Mouse (Mus musculus) spleen, postnatal 4 days (tissue): ENCODE data around the gene Myl7.

Source experiments
- DNase-seq, 2 experiments: peaks; one replicate each; pipeline ENCODE4 v3.0.0; 2022; ENCODE audit warnings: low spot score in 2 of 2

Gene Myl7

DNA sequence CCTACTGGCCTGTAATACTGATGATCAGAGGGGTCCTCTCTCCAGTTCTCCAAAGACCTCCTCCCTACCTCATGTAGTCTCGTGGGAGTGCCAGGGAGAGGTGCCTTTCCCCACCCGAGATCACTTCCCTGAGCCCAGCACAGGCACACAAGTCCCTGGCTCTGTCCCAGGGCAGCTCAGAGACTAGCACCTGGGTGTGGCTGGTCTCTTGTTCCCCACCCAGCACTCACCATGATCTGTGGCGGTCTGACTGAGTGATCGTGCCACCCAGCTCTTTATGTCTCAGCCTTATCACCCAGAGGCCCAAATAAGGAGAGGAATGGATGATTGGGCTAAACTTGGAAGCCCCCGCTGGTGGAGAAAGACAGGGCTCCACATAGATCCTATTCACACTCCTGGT, at the start of gene Myl7:
Gene Myl7 (minus strand): TSS at position 252 of the 400 bp plus-strand sequence.
- DNase-seq: no peak

DNA sequence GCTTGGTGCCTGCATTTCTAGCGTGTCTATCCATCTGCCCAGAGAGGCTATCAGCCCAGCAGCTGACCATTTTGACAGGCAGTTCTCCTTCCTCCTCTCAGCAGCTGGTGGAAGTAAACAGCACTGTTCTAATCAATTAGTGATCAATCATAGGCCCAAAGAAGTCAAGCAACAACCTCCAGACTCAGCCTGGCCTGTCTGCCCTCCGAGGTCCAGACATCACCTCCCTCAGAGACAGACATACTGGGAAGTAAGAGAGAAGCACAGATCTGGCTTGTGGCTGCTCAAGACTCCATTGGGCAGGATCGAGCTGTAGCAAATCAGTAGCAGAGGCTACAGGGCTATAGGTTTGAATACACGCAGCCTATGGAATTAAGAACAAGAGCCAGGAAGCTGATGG, 49.2 kb upstream of the Myl7 start:
- DNase-seq: peak in 1 of 2 experiments; percentile 49

DNA sequence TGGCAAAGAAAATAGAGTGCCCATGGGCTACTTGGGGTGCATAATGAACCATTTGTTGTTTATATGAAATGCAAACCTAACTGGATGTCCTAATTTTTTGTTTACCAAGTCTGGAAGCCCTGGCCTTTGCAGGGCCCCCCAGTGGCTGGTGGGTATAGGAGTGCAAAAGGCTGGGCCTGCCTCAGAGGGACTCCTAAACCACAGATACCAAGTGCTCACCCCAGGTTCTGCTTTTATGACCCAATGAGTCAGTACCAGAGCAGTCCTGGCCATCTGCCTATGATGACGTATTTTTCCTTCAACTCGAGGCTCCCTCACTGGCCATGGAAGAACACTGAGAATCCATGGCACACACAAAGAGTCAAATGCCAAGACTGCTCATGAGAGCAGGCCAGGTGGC, 46.5 kb upstream of the Myl7 start:
- DNase-seq: peak in 1 of 2 experiments; percentile 52

DNA sequence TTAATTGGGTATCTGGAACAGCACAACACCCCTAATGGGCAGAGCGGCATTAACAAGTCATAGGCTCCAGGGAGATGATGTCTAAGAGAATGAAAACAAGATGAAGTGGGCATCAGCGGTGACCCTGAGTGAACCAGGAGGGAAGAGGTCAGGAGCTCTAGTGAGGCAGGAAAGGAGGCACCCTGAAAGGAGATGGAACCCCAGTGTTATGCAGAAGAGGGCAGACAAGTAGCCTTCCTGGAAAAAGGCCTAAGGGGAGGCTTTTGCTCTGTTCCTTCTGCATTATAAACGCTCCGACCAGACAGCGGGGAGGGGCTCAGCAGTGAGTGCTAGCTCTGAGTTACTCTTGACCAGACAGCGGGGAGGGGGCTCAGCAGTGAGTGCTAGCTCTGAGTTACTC, 44.4 kb upstream of the Myl7 start:
- peak in 1 of 2 experiments; percentile 48 for DNase-seq

DNA sequence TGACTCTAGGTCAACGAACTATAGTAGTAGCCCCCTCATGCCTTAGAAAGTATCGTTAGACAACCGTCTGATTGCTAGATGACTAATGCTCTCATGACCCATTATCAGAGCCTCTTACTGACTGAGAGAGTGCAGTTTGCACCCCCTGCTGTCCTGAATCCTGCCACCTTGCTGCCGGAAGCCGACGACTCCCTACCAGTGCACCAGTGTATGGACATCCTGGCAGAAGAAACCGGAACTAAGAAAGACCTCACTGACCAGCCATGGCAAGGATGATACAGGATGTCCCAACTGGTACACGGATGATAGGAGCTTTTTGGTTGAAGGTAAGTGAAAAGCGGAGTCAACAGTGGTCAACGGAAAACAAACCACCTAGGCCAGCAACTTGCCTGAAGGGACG, 35.9 kb upstream of the Myl7 start:
- peak in 1 of 2 experiments; percentile 51 for DNase-seq

DNA sequence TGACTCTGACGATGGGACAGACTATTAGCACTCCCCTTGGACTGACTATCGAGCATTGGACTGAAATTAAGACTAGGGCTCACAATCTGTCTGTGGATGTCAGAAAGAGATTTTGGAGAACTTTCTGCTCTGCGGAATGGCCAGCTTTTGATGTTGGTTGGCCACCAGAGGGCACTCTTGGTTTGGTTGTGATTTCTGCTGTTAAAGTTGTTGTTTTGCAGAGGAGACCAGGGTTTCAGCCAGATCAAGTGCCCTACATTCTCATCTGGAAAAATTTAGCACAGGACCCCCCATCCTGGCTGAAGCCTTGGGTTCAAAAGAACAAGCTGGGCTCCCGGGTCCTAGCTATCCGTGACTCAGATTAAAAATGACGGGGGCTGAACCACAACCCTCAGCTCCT, 33.4 kb upstream of the Myl7 start:
- DNase-seq: peak; percentile 29 to 74

DNA sequence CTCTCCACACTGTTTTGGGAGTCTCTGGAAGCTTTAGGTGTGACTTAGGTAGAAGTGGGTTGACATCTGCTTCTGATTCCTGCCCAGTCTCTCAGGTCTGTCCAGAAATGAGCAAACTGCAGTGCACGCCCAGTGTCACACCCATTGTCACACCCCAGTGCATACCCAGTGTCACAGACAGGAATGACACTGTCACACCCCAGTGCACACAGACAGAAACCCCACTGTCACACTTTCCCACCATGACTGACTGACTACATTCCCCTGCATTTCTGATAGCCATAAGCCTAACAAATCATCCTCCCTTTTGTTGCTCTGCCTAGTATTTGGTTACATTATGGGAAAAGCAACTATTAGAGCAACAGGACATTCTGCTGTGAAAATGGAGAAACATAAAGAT, 32.0 kb upstream of the Myl7 start:
- DNase-seq: peak in 1 of 2 experiments; percentile 20

DNA sequence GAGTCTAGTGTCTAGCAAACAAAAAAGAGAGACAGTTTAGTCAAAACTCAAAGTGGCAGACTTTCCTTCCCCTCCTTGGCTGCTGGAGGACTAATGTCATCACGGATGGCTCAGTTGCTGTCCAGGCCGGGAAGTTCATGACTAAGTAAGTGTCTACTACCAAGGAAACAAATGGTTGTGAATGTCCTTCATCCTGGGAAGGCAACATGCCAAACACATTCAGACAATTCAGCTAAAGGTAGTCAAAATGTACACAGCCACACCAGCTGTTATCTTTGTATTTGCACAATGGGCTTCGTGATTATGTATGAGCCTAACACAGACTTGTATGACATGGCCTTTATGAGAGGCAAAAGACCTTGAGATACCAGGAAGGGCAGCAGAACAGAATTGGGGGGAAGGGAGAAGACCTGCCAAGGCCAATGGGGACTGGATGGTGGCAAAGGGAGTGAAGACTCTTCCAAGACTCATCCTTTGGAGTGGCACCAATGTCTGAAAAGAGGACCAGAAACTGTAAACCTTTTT, 28.2 kb upstream of the Myl7 start:
- peak in 1 of 2 experiments; percentile 25 for DNase-seq

DNA sequence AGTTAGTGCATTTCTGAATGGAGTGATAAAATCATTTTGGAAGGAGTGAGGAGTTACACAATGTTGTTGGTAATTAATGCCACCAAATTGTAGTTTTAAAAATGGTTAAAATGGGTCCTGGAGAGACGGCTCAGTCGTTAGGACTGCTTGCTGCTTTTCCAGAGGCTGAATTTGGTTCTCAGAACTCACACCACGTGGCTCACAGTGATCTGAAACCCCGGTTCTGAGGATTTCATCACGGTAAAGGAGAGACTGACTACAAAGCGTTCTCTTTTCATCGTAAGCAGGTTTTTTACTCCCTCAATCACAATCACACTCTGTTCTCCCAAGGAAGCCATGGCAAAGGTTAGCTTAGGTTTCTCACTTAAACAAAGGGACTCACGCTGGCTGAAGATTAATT, 26.1 kb upstream of the Myl7 start:
- no peak for DNase-seq

DNA sequence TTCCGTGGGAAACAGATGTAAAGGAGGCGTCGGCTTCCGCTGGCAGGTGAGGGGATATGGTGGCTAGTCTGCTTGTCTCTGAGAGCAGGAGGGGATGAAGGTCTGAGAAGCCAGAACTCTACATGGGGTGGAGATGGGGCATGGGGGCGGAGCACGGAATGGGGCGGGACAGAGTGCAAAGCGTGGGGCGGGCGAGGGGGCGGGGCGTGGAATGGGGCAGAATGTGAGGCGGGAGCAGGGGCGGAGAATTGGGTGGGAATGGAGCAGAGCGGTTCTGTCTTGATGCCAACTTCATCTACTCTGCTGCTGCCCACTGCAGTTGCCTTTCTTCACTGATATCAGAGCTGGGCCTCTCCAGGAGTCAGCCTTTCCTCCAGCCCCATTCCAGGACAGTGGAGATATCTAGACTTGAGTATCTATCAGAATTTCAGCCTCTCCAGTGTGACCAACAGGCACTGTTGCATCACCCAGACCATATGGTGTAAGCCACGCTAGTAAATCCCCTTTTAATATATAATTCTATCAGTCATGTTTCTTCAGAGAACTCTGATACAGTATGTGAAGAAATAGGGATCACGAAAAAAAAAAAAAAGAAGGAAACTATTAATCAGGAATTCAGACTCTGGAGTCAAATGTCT, 21.9 kb upstream of the Myl7 start:
- DNase-seq: peak in 1 of 2 experiments; percentile 56

DNA sequence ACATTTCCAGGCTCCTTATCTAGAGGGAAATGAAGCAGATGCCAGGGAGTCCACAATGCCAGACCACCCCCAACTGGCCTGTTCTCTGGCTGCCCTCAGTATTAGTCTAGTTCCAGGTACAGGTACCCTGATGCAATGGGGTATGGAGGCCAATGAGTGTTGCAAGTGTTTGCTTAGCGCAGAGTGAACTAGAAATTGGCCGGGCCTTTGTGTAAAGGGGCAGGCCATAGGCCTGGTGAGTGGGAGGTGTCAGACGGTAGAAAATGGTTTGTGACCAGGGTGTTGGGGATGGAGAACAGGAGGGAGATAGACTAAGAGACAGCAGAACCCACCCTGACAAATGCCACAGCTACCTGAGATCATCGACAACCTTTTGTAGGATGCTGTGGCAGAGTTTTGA, 21.0 kb upstream of the Myl7 start:
- DNase-seq: peak in 1 of 2 experiments; percentile 41

DNA sequence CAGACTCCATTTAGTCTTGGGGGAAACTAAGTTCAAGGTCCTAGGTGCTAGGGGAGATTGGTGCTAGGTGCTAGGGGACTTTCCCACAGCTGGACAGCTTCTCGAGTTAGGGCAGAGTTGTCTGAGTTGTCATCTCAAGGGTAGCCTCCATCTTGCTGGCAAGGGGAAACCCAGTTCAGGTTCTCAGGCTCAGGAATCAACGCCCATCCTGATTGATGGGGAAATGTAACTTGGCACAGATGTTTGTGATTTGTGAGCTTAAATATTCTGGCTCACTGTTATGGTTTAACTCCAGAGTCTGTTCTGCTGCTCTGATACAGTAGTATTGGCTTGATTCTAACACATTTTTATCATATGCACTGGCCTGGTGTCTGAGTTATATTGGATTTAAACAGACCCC, 19.5 kb upstream of the Myl7 start:
- peak in 1 of 2 experiments; percentile 47 for DNase-seq

DNA sequence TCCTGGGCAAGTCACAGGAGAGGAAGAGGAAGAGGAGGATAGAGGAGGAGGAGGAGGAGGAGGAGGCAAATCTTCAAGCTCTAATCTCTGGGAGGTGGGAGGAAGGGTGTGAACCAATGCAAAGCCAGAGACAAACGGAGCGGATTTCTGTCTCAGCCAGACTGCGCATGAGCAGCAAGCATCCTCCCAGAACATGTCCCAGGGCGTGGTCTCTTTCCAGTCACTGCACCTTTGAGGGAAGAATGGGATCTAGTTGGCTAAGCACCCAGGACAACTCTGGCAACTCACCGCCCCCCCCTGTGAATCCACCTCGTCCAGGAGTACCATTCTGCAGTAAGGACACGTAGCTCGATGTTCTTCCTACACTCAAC, 17.6 kb upstream of the Myl7 start:
- no peak for DNase-seq

DNA sequence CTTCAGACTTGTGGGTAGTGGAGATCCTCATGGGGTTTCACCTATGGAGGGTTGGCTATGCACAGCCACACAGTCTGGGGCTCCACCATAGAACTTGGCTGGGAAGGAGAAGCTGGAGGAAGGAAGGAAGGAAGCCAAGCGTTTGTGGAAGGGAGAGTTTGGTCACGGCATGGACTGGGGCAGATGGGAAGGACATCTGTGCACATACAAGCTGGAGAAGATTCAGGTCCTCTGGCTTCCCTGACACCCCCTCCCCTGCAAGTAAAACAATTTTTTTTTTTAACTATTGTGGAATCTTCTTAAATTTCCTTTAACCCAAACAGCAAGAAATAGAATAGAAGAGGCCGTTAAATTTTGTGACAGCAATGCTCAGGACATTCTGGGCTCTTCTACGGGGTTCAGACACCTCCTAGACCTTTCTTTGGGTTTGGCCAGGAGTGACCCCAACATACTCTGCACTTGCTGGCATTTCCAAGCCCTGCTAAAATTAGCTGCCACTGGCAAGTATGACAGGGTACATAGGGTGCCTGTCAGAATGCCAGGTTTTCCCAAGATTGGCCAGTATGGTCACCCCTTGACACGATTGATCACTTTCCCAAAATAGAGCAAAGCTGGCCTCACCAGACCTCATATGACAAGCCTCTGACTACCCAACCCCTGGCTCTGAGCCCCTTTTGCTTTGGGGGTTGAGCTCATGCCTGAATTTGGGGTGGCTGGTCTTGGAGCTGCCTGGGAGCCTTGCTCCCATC, 17.0 kb upstream of the Myl7 start:
- peak in 1 of 2 experiments; percentile 51 for DNase-seq

DNA sequence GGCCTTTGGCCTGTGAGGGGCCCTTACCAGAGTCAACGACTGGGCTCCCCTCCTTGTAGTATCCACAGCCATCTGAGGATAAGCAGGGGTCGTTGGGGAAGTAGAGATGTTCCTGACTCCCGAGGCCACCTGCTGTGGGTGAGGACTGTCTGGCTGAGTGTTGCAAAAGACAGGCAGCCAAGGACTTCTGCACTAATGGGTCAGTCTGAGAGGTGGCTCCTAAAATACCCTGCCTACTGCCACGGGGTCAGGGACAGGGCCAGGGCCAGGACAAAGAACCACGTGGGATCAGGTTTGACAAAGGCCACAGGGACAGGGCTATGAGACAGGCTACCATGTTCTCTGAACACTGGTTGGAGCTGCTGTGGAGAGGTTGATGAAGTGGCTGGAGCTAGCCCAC, 16.4 kb upstream of the Myl7 start:
- DNase-seq: no peak

DNA sequence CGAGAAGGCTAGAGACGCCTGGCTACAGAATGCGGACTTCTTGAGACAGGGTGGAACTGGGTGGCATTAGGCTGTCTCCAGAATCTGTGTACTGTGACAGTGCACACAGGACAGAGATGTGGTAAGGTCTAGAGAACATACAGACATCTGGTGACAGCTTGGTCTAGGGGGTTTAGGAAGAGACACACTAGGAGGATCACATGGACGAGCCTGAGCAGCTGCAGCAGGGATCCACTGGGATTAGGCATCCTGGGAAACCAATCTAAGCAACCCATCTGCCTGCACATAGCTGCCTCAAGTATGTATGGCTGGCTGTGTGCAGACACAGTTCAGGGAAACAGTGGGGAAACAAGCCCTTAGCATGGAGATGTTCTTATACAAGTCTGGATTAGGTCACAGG, 15.4 kb upstream of the Myl7 start:
- DNase-seq: peak in 1 of 2 experiments; percentile 50

DNA sequence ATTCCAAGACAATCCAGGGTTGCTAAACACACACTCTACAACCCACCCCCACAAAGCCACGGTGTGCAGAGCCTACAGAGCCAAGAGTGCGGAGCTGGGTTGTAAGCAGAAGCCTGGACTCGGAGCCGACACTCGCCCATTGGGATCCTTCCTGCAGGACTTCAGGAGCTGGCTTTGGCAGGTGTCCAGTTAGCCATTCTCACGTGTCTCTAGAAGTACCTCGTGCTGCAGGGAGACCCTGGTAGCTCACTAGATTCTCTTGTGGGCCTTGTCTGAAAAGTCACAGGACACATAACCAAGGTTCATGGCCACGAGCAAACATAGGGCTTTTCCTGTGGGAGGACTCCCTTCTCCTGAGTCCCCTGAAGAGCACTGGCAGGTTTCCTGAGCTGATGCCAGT, 14.7 kb upstream of the Myl7 start:
- DNase-seq: peak in 1 of 2 experiments; percentile 53

DNA sequence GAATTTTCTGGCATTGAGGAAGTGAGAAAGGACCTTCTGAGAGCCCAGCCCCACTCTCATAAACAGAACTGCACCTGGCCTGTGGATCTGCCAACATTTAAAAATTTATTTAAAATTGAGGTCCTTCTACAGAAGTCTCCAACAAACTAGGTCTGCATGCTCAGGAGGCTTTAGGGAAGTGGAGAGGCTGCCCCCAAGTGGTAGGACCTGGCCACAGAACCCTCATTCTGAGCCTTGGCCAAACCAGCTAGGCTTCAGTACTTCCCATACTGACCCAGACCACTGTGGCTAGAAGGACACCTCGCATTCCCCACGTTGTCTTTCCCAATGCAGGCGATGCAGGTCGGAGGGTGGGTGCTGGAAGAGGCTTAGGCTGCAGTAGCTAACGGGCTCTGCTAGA, 14.1 kb upstream of the Myl7 start:
- peak; percentile 49 to 76 for DNase-seq

DNA sequence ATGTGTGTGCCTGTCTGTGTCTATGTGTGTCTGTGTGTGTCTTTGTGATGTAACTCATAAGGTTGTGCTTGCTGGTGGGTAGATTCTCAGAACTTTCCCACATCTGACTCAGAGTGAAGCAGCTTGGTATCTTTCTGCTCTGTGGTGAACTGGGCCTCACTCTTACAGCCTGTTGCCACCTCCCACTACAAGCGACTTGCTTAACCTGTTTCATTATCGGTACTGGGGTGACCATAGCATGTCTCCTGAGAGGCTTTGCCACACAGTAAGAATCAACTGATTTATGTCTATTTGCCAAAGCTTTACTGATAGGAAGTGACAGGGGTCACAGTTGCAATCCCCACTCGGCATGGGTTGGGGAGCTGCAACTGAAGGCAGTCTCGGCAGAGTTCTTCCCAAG, 10.1 kb upstream of the Myl7 start:
- DNase-seq: no peak

DNA sequence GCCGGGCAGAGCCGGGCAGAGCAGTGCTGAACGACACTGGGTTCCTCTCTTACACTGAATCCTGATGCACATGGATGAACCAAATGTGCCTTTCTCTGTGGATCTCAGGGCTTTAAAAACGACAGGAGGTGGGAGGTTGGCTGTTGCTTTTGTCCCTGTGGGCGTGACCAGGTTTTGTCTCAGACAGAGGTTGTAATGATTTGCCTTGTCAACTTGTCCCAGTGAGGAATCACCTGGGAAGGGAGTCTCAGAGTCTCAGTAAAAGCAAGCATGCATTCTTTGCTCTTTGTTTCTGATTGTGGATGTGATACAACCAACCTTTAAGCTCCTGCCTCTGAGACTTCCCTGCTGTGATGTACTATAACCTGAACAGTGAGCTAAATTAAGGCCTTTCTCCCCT, 8.5 kb upstream of the Myl7 start:
- no peak for DNase-seq

DNA sequence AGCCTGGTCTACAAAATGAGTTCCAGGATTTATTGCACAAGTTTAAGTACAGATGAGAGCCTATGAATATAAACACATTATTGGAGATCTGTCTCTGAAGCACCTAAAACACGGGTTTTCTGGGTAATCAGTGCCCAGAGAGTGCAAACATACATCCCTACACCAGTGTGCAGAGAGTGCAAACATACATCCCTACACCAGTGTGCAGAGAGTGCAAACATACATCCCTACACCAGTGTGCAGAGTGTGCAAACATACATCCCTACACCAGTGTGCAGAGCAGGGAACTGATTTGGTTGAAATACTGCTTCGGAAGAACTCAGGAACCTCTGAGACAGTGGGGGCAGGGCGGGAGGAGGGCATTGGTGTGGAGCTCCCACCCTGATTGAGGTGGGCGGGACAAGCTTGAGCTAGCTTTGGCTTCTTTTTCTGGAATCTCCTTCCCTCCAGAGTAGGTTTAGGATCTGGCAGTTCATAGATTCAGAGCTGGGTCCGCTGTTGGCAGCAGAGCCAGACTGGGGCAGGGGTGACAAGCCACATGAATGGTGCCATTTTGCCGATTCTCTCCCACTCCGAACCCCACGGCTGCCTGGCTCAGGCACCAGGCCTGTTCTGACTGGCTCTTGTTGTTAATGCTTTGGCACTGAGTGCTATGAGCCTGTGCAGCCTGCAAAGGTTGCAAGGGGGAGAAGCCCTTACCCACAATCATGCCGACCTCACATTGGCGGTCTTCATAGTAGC, 7.4 kb upstream of the Myl7 start:
- DNase-seq: no peak

DNA sequence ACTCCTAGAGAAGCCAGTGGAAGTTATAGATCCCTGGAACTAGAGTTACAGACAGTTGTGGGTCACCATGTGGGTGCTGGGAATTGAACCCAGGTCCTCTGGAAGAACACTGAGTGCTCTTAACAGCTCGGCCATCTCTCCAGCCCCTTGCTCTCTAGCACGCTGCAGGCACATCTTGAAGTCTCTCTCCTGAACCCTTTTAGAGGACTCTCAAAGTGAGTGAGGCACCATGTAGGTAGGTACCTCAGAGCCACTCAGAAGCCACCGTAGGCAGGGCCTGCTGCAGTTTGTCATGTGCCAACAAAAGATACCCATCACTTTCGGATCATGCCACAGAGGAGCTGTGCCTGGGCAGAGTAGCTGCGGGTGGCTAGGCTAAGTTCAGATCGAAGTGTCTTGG, 6.3 kb upstream of the Myl7 start:
- DNase-seq: no peak

DNA sequence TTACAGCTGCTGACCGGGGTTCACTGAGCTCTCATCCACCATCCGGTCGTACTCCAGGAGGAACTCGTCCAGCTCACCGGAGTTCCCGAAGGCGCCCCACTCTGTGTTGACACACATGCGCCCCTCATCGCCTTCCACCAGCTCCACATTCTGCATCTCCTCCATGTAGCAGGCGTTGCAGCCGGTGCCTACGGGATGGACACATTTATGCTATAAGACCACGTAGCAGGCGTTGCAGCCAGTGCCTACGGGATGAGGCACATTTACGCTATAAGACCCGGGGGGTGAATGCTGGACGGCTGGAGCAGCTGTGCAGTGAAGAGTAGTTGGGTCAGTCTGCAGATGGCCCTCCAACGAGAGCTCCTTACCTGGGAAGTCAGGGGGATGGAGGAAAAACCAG, 5.8 kb upstream of the Myl7 start:
- DNase-seq: no peak
